Mouse (Mus musculus): ENCODE results near the gene Crb2. TPM values are rescaled to one million over a fixed set of nuclear protein-coding genes. Genes with fewer than 3 reads are reported as not detected.

The Crb2 gene
- total and polyA plus RNA-seq, 3 experiments: 0.32 to 0.73 (median 0.47) TPM

DNA sequence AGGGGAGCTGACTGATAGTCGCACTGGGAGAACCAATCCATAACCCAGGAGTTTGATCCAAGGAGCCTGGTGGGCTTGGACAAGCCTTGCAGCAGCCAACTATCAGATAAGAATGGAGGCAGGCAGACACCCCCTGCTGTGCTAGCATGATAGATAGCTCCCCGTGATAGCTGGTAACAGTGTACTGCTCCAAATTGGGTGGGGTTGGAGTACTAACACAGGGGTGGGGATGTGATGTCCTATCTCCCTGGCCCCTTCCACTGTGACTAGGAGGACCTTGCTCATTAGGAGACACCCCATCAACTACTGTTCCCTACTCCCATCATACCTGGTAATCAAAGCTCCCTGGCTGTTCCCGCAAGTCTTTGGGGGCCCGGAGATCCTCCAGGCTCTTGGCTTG is 25.6 kb downstream of the Crb2 start:
- no peak for DNase-seq

DNA sequence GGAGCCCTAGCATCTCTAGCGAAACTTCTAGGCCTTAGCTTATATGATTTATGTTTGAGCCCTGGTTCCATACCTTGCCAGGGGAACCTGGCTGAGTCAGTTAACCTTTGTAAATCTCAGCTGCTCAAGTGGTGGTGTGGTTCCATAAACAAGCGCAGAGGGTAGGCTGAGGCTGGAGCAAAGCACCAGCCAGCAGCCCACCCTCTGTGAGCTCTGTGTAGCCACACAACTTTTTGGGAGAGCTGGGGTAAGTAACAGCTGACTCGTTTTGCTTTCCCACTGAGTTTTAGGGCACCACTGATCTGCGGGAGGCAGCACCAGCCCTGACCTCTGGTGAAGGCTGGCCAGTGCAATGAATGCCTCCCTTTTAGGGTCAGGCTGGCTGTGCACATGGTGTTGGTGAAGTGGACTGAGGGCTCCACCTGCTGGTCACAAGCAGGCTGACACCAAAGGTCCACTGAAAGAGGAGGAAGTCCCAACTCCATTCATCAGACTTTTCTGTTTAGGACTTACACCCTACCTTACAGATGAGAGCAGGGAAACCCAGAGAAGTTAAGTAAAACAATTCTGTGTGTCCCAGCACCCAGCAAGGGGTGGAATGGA is 26.7 kb downstream of the Crb2 start:
- peak; percentile 82 for DNase-seq

DNA sequence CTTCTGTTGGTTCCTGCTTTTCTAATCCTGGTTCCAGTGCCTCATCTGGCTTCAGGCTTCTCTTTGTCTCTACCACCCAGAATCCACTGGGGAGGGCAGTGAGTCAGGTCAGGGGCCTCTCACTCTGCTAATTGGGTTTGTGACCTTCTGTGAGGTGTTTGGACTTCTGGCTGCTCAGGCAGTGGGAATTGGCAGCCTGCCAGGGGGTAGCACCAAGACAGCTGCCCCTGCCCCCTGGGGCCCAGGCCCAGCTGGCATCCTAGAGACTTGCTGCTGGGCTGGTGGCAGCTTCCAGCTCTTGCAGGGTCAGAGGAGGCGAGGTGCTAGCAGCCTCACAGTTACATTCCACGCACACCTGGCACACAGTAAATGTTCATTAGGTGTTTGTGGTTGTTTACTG is 35.6 kb downstream of the Crb2 start:
- no peak for DNase-seq

DNA sequence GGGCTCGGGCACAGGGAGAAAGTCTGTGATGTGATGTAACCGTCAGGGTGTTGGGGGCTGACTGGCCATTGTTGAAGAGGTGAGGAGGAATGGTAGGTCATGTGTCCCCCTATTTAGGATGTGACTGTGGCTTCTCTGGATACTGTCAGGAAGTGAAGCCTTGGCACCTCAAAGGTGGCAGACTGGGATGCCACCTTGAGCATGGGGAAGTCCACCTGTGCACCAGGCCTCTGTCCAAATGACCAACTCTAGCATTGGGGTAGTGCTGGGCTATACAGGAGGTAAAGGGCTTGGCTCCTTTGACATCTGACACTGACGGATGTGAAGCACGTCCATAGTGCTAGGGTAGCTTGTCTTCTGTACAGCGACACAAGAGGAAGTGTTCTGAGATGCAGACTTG is 36.4 kb downstream of the Crb2 start:
- DNase-seq: no peak

DNA sequence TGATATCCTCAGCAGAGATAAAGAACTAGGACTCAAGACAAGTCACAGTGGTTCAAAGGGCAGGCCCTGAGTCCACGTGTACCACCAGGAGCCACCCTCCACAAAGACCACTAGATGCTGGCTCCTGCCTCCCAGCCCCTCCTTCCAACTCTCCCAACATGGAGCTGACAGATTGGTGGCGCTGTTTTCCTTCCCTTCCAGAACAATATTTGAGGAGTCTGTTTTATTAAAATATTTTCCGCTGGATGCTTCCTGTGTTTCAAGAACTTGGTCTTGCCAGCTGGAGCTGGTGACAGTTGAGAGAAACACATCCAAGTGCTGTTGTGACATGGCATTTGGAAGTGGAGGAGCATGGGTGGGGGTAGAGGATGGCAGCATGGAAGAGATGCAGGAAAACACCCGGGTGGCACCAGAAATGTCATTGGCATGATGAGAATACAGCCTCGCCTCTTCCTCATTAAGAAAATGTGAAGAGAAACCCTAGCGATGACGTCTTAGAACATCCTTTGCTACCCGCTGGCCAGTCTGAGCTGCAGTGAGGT is 38.8 kb downstream of the Crb2 start:
- no peak for DNase-seq

DNA sequence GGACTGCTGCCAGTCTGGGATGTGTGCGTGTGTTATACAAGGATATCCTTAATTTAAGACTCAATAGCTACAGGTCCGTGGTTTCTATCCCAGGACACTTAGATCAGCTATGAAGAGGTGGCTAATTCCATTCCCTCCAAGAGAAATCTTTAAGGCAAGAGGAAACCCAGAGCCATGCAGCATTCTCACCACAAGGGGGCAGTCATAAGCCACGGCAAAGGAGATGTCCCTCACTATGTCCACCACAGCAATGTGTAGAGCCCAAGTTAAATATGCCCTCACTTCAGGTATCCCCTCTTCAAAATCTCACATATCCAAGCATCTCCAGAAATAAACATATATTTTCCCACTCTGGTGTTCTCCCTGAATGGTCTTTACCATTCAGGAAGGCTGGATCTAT is 39.6 kb downstream of the Crb2 start:
- DNase-seq: peak; percentile 67

DNA sequence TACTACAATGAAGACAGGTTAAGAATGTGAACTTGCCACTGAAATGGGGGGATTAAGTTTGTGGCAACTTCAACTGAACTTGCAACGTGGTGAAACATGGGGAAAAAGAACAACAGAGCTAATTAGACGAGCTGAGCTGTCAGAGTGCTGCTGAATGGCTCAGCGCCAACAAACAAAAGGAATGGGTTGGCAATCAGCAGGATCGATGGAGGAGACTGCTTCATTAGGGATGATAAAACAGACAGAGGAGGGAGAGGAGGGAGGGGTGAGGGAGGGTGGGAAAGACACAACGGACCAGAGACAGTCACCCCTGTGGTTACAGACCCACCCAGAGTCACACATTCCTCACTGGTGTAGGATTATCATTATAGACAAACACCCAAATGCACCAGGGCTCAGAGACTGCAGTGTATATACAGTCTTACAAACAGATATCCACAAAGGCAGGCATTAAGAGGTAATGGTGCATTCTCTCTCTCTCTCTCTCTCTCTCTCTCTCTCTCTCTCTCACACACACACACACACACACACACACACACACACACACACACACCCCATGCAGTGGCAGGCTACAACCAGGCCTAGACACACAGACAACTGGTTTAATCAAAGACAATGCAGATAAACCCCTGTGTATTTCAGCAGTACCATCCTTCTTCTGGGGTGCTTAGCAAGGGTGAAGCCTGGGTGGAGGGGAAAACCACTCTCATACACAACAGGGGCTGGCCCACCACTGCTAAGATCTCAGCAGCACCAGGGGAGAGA is 42.9 kb downstream of the Crb2 start:
- no peak for DNase-seq

DNA sequence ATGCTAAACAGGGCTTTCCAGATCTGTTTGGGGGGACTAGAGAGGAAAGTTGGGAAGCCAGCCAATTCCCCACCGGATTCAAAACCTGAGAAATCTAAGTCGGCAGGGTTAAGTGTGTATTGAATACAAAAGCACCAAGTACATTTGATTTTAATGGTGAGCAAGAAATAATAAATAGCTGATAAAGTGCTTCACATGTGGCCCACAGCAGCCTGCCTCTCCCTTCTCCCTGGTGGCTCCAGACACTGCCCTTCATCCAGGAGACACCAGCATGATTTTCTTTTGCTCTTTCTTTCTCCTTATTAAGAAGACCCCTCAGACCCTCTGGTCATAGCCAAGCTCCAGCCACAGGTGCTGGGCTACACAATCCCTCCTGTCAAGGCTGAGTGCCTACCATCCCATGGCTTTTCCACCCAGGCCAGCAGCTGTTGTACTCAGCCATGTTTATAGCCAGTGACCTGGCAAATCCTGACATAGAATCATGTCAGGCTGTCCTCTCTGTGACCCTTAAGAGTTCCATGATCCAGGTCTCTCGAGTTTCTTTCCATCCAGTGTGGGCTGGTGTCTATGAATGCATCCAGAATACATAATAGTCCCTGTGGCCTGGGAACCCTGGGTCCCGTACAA is 43.6 kb downstream of the Crb2 start:
- DNase-seq: no peak

DNA sequence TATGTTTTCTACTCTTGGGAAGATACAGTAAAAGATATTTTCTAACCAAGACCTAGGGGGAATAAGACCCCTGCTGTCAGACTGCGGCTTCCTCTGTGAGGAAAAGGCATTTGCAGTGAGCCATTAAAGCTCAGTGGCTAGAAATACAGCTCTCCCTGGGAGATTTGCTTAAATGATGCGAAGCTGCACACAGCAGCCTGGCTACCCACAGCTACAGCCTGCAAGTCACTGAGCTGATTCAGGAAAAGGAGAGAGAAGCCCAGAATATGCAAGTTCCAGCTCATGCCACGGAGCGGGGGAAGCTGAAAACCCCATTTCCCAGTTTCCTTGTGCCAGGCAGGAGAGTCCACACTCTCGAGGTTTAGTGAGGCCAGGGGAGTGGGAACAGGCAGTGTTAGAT is 46.1 kb downstream of the Crb2 start:
- no peak for DNase-seq

DNA sequence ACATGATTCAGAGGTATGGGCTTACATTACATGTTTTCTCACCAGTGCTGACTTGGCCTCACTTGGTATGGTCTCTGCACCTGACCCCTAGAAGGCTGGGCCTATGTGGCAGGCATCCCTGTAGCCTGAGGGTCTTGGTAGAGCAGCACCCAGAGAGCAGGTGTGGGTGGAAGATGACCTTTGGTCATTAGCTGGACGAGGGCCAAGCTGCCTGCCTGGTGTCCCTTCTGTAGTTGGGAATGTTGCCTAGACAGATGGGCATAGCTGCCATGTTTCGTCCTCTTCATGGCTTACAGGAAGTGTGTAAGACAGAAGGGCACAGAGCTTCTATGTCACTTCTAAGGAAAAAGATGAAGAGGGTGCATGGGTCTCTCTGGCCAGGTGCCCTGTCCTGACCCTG is 47.8 kb downstream of the Crb2 start:
- no peak for DNase-seq

DNA sequence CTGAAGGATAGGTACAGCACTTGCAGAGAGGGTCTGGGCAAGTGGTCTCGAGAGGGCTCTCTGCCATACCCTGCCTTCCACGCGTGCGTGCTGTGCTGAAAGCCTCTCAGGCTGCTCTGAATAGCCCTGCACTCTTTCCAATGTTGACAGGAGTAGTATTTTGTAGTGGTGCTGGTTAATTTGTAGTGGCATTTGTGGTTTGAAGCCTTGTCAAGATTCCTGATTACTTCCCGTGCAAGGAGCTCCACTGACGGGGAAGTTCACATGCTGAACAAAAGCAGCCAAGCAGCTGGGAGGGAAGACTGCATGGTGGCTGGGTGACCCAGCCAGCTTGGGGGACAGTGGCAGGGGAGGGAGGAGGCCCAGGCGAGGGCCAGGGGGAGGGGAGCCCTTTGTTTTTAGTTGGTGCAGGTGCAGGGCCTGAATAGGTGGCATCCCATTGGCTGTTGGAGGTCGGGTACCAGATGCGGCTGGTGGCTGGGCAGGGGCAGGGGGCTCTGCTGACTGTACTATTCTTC is 53.8 kb downstream of the Crb2 start:
- DNase-seq: no peak

DNA sequence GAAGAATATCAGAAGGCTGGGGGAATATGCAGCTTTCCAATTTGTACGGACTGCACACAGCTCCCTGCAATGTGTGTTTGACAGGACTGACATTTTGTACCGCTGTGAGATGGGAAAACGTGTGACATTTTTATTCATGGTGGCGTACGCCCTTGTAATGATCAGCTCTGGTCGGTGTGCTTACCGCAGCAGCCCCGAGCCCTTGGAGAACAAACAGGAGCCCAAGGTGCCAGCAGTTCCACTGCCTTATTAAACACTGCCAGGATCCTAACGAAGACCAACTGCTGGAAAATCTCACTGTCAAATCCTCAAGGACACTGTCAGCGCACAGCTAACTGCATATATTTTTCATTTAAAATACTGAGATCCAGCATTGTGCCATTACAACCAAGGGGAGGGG is 56.2 kb downstream of the Crb2 start:
- no peak for DNase-seq

DNA sequence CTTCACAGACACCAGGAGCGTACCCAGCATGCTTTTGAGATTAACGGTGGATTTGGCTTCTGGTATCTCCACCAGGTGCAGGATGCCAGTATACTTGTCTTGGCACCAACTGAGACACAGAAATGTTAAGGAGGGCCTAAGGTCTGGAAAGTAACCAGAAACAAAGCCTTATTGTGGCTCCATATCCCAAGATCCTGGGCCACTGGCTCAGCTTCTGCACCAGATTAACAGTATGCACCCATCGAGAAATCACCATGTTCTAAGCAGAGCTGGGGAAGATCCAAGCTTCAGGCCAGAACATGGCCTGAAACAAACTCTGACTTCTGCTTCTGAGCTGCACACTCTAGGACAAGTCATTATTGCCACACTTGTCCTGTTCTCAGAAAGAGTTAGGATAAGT is 60.9 kb downstream of the Crb2 start:
- no peak for DNase-seq

DNA sequence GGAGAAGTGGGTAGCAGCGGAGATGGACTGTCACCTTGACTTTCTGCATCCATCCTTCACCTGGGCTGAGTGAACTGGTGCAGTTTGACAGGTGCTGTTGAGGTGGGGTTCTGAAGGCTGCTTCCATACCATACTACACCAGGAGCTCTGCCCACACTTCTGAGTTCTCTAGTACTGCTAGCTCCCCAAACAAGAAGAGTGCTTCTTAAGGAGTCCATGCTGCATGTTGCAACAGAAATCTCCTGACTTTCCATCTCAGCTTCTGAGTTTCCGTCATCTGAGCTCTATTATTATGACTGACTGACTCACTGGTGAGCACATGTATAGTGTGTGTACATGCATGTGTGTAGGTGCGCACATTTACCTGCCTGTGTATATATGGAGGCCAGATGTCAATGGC is 61.5 kb downstream of the Crb2 start:
- no peak for DNase-seq

DNA sequence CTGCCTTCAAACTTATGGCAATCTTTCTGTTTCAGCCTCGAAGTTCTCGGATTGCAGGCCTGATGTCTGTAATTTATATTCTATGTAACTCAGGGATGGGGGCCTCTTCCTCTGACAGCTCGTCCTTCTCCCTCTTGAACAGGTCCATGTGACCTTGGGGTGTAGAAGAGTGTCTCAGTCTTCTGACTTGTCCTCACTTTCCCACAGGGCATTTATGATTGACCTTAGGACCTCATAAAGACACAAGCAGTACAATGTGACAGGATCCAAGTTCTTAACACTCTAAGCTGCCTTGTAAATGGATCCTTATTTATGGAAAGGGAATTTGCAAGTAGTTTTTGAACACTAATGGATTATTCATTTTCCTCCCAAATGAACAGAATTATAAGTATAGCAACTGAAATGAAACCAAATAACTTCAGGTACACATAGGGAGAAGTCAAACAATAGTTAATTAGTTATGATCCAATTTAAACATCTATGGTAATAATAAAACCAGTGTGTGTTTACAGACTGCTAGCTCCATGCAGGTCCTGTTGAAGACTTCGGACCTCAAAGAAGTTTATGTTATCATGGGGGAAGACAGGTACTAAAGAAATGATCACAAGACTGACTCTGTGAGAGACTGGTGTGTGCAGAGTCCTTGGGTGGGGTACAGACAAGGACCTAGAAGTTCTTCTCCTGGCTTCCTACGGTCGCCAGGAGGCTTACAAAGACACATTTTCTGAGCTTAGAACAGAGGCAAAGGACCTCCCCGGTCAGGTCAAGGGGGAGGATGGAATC is 62.3 kb downstream of the Crb2 start:
- DNase-seq: no peak

DNA sequence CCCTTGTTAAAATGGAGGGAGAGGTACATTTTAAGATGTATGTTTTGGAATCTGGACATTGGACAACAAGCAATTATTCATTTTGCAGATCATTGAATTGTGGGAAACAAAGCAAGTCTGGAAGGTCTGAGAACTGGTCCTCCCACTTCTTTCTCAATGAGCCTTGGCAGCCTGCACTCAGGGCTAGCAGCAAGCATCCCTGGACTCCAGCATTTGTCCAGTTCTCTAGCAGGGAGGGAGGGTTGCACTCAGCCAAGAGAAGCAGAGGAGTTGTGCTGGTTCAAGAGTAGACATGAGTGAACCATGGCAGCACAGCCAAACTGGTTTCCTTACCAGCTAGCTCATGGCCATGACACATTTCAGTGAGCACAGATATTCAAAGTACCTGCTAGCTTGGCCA is 63.9 kb downstream of the Crb2 start:
- no peak for DNase-seq

DNA sequence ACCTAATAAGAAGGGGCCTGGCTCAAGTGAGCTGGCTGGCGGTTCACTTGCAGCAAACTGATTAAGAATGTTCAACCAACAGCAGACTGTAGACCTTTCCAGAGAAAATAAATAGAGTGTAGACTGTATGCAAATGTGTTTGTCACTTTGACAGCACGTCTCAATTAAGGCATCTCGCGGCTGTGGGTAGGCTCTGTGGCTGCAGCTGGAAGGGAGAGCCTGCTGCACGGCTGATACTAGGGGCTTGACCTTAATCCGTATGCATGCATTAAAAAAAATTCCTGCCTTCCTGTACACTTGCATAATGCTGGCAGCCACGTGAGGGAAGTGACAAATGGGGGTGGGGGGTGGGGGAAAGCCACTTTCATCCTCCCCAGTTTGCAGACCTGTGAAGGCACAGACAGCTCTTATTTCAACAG is 66.1 kb downstream of the Crb2 start:
- no peak for DNase-seq

DNA sequence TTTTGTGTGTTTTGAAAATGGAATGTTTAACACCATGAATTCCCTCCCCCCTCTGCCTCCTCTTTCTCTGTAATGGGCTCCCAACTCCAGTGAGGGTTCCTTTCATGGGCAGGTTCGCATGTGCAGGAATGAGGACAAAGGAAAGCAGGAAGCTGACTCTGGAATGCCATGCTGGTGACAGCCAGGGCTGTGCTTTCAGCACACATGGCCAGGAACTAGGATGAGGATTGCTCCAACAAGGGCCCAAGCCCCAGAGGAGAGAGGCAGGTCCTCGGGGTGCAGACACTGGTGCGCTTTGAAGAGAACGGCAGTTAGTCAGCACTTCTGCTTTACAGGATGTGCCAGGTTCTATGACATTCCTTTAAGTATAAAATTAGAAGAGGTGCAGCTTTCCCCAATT is 66.7 kb downstream of the Crb2 start:
- DNase-seq: no peak
